Mouse (Mus musculus) liver, adult 2 months (tissue): Measurements from ENCODE around the gene Aif1l. TPM values are rescaled to one million over a fixed set of nuclear protein-coding genes. Genes with fewer than 3 reads are reported as not detected.

ENCODE experiments used
- DNase-seq: peaks from one replicate; pipeline ENCODE4 v3.0.0-alpha.2; 2011; ENCODE audit warnings: low read depth, low spot score; ENCODE audit errors: extremely low read depth
- H3K27ac ChIP-seq: fragments of 200-500 bp; replicated peaks from 2 replicates; pipeline ENCODE4 v1.5.1; 2012; ENCODE audit warnings: low read depth, mild to moderate bottlenecking, control low read depth, inconsistent platforms, low read length; ENCODE audit not compliant: insufficient read depth
- H3K27me3 ChIP-seq: fragments of 200-500 bp; 2 replicates; pipeline ENCODE4 v1.6.1; 2012; ENCODE audit warnings: mild to moderate bottlenecking, moderate library complexity, low read length, inconsistent platforms; ENCODE audit not compliant: control insufficient read depth, insufficient read depth
- H3K36me3 ChIP-seq: fragments of 200-500 bp; 2 replicates; pipeline ENCODE4 v1.6.1; 2012; ENCODE audit warnings: low read length, inconsistent platforms; ENCODE audit not compliant: control insufficient read depth, insufficient read depth
- H3K4me1 ChIP-seq: fragments of 200-500 bp; 2 replicates; pipeline ENCODE4 v1.6.1; 2011; ENCODE audit warnings: low read length; ENCODE audit not compliant: control insufficient read depth, insufficient read depth
- H3K4me3 ChIP-seq: fragments of 200-500 bp; 2 replicates; pipeline ENCODE4 v1.5.1; 2011; ENCODE audit warnings: low read depth, mild to moderate bottlenecking, control low read depth, low read length, moderate library complexity; ENCODE audit not compliant: insufficient read depth
- H3K79me2 ChIP-seq: fragments of 200-500 bp; 2 replicates; pipeline ENCODE4 v1.6.1; 2012; ENCODE audit warnings: inconsistent platforms, mild to moderate bottlenecking, low read length, moderate library complexity; ENCODE audit not compliant: control insufficient read depth, insufficient read depth
- H3K9ac ChIP-seq: fragments of 200-500 bp; 2 replicates; pipeline ENCODE4 v1.6.1; 2012; ENCODE audit warnings: low read depth, mild to moderate bottlenecking, control low read depth, inconsistent platforms, low read length
- CTCF ChIP-seq: fragments of 200-500 bp; IDR thresholded peaks from 2 replicates; pipeline ENCODE4 v1.5.1; 2011; ENCODE audit warnings: low read depth, low read length, control low read depth
- POLR2A ChIP-seq: fragments of 200-500 bp; IDR thresholded peaks from 2 replicates; pipeline ENCODE4 v1.6.1; 2011; ENCODE audit warnings: low read length, control low read depth; ENCODE audit not compliant: insufficient read depth; ENCODE audit errors: extremely low read depth
- WGBS: fragments of 180-500 bp; shearing (Covaris S2); methylation state at CpG from one replicate; pipeline ENCODE4 v1.1.7; 2018; 5-methylcytosine and 5-hydroxymethylcytosine counted together
- polyA plus RNA-seq: library from polyadenylated mRNA; depleted of rRNA; stranded (reverse); fragments of >200 nt; gene quantifications from 2 replicates; pipeline ENCODE4 v1.2.3, GENCODE M21; 2012
- total RNA-seq: library from RNA; depleted of rRNA; stranded (reverse); fragments of >200 nt; gene quantifications from 2 replicates; pipeline ENCODE4 v1.2.3, GENCODE M21; 2014

Aif1l gene
- total and polyA plus RNA-seq, 2 experiments = 0.16 to 0.18 TPM

DNA sequence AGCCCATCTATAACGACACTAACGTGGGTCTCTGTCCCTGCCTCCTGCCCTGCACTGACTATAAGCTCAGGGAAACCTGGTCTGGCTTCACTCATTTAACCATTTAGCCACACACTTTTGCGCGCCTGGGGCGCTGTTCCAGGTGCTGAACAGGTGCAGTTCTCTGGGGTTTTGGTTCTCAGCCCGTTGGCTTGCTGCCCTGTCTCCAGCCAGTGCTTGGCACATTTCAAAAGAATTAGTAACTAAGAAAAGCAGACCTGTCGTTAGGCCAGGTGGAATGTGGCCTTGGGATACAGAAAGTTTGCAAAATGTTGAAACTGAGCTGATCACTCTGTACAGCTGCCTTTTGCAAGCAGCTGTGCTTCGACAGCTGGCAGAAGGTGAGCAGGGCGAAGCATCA, 25.1 kb upstream of the Aif1l start:
- Histone ChIP-seq H3K36me3 (no peaks in the 10 kb centered on the region), H3K79me2 (no peaks in the 10 kb centered on the region), H3K4me1 (0 out of 2 replicates have a peak, but pooled peaks cover 1% of the 10 kb centered on the region), H3K27me3 (0 out of 2 replicates have a peak, but pooled peaks cover 2% of the 10 kb centered on the region), H3K9ac (no peak overlapping the region), H3K27ac (no peak overlapping the region), H3K4me3 (no peak overlapping the region)
- peak; percentile 96 for DNase-seq
- TF ChIP-seq POLR2A (no peak), CTCF (peak; percentile 14; the same call in 1 of the 2 replicates)
- WGBS = 6% methylated on average over 9 of the region's 9 CpGs

DNA sequence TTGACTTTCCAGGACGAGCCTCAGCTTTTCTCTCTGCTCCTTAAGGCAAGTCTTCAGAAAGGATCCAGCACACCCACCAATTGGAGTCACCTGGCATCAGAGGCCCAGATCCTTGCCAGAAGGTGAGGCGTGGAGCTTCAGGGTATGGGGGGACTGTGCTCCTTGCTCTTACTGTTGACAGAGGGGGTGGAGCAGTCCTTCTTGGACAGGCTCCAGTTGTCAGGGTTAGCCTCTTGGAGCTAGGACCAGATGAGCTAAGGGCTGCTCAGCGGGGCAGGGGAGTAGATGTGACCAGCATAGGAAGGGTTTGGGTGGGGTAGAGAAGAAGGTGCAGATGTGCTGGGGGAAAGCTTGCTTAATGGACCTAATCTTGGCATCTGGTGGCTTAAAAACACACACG, 24.0 kb upstream of the Aif1l start:
- no peaks in the 10 kb centered on the region for H3K79me2 ChIP-seq
- no peak overlapping the region for H3K9ac ChIP-seq

DNA sequence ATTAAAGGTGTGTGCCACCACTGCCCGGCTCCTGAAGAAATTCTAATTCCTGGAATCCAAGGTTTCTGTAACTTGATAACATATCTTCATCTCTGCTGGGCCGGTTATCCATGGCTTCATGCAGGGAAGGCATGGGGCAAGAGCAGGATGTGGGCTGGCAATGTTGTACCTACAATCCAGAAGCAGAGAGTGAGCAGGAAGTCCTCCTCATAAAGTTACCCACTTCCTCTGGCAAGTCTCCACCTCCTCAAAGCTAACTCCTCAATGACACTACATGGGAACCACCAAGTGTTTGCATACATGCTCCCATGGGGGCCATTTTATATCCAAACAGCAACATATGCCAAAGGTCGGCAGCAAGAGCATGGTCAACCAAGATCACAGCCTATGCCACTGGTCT, 20.3 kb upstream of the Aif1l start:
- WGBS = 84% methylated on average over 3 of the region's 3 CpGs
- no peaks in the 10 kb centered on the region for H3K36me3 ChIP-seq
- no peak overlapping the region for H3K4me3 ChIP-seq
- H3K4me1 ChIP-seq = peaks cover 5% of the 10 kb centered on the region; the same call in 1 of the 2 replicates
- H3K27ac ChIP-seq = no peak overlapping the region
- H3K79me2 ChIP-seq = no peaks in the 10 kb centered on the region
- H3K9ac ChIP-seq = no peak overlapping the region
- no peak for DNase-seq
- H3K27me3 ChIP-seq = no peaks in the 10 kb centered on the region
- TF ChIP-seq POLR2A (no peak), CTCF (no peak)

More for the DNA sequence above, 24.0 kb upstream of the Aif1l start:
- WGBS = 31% methylated on average over 4 of the region's 4 CpGs
- TF ChIP-seq CTCF (no peak), POLR2A (no peak)
- DNase-seq = no peak
- H3K36me3 ChIP-seq = no peaks in the 10 kb centered on the region
- H3K27me3 ChIP-seq = 0 out of 2 replicates have a peak, but pooled peaks cover 2% of the 10 kb centered on the region
- H3K4me1 ChIP-seq = 0 out of 2 replicates have a peak, but pooled peaks cover 1% of the 10 kb centered on the region
- no peak overlapping the region for H3K27ac ChIP-seq
- H3K4me3 ChIP-seq = no peak overlapping the region

DNA sequence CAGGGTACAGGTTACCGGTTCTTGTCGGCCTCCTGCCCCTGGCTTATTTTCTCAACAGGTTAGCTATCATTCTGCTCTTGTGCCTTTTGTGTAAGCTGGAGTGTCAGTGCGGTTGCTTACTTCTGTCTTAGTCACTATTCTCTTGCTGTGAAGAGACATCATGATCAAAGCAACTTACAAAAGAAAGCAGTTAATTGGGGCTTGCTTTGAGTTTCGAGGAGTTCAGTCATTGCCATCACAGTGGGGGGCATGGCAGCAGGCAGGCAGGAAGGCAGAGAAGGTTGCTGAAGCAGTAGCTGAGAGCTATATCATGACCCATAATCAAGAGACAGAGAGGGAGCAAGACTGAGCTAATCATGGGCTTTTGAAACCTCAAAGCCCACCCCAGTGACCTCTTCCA, 15.4 kb upstream of the Aif1l start:
- no peaks in the 10 kb centered on the region for H3K79me2 ChIP-seq
- no peak for DNase-seq
- H3K36me3 ChIP-seq = no peaks in the 10 kb centered on the region
- no peak overlapping the region for H3K9ac ChIP-seq
- TF ChIP-seq POLR2A (no peak), CTCF (no peak)
- H3K27ac ChIP-seq = no peak overlapping the region
- 86% methylated on average over 4 of the region's 4 CpGs for WGBS
- H3K27me3 ChIP-seq = no peaks in the 10 kb centered on the region
- no peak overlapping the region for H3K4me3 ChIP-seq
- H3K4me1 ChIP-seq = peaks cover 5% of the 10 kb centered on the region; the same call in 1 of the 2 replicates

DNA sequence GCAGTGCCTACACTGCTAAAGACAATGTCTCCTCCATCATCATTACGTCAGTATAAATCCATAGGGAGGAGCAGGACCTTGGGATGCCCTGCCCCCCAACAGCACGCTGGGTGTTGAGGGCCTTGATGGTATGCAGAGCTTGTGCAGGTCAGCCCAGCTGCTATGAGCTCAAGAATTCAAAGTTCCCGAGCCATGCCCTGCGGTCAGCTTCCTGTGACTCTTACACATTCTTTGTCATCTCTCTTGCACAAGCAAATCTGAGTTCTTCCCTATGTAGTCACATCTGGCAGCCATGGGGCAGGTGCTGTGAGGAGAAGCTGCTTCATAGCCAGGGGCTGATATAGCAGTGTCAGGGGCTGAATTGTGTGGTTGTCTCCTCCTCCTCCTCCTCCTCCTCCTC, 14.9 kb upstream of the Aif1l start:
- 55% methylated on average over 4 of the region's 4 CpGs for WGBS
- no peak for DNase-seq
- Histone ChIP-seq H3K4me1 (peaks cover 5% of the 10 kb centered on the region; the same call in 1 of the 2 replicates), H3K4me3 (no peak overlapping the region), H3K27ac (no peak overlapping the region), H3K27me3 (no peaks in the 10 kb centered on the region), H3K36me3 (no peaks in the 10 kb centered on the region), H3K79me2 (no peaks in the 10 kb centered on the region), H3K9ac (no peak overlapping the region)
- TF ChIP-seq POLR2A (no peak), CTCF (no peak)

DNA sequence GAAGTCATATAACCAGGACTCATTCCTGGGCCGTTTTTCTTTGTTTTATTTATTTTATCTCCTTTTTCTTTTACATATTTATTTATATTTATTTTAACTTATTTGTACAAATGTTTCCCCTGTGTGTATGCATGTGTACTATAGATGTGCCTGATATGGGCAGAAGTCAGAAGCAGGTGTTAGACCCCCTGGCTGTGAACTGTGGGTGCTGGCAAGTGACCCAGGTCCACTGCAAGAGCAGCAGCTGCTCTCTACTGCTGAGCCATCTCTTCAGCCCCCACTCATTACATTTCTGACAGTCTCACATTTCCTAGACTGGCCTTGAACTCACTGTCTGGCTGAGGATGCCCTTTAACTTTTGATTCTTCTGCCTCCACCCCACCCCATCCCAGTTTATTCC, 11.6 kb upstream of the Aif1l start:
- 83% methylated on average over 1 of the region's 1 CpGs for WGBS

More for the DNA sequence above, 11.6 kb upstream of the Aif1l start:
- Histone ChIP-seq H3K36me3 (no peaks in the 10 kb centered on the region), H3K79me2 (no peaks in the 10 kb centered on the region), H3K9ac (no peak overlapping the region), H3K4me3 (no peak overlapping the region), H3K27me3 (no peaks in the 10 kb centered on the region), H3K27ac (no peak overlapping the region), H3K4me1 (peaks cover 9% of the 10 kb centered on the region; the same call in 1 of the 2 replicates)
- no peak for TF ChIP-seq POLR2A
- DNase-seq = no peak
